Mouse (Mus musculus) MEL-GATA-1-ER (cell line): ENCODE results near the gene St3gal3.

Experiments
- DNase-seq: peaks from one replicate; pipeline ENCODE4 v3.0.0-alpha.2; 2012; ENCODE audit warnings: low read depth; ENCODE audit errors: extremely low read depth

St3gal3 gene

DNA sequence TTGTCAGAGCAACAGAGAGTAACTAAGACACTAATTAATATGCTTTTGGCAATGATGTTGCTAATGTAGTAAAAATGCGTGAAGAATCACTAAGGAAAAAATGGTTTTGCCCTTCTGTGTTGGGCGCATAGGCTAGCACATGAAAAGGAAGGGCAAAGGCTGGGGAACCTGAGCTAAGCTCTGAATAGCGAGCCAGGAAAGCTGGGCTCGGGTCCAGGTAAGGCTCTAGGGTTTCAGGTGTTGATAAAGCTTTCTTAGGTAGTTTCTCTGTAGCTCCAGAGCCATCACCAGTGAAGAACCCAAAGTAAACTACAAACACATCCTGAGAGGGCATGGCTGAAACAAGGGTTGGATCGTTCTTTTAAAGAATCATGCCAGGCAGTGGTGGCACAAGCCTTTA lies 6.8 kb upstream of the St3gal3 start:
- DNase-seq = no peak

DNA sequence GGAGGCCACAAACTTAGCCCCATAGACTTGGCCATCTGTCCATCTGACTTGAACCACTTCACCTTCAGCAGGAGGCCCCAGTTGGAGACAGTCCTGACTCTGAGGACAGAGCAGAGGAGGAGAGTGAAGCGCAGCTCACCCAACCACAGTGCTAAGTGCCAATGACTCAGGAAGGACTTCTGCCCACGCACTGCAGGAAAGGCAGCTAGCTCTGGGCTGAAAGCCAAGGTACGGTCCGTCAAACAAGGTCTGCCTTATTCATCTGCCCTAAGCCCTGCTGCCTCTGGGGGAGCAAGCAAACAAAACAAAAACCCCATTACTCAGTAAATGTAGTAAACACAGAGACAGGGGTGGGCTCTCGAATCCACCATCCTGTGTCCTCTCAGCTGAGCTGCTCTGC lies 4.2 kb upstream of the St3gal3 start:
- no peak for DNase-seq

DNA sequence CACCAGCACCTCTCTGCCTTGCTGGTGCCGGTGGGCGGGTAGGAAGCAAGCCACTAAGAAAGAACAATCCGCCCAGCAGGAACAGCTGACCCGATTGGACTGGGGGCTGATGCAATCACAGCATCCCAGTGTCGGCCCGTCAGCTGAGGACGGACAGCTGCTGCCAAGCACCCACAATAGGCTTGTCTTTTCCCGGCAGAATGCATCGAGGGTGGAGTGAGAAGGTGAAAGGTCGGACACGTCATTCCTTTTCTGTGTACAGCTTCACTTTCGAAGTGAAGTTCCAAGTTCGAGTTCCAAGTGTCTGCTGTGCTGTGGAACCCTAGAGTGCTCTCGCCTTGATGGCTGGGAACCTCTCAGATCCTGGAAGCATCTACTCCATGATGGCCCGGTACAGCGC lies 3.1 kb upstream of the St3gal3 start:
- no peak for DNase-seq

- DNase-seq = no peak
Measured at GRCm38 (mm10) chr4:118137311-118137710, 2.6 kb upstream of the St3gal3 start.

GRCm38 (mm10) chr4:118135414-118135813 lies 700 bp upstream of the St3gal3 start:
- DNase-seq = no peak

DNA sequence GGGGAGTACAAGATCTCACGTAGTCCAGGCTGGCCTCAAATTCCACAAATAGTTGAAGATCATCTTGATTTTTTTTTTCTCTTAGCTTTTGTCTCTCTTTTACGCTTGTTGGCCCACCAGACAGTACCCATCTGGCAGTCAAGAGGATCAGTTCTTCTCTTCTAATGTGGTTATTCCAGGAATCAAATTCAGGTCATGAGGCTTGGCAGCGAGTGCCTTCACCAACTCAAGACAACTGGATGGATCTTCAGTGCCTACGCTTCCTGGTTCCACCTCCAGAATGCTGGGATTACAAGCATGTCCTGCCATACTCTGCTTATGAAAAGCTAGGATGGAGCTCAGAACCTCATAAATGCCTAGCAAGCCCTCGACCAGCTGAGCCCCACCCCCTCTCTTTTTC lies 3.4 kb downstream of the St3gal3 start:
- no peak for DNase-seq

DNA sequence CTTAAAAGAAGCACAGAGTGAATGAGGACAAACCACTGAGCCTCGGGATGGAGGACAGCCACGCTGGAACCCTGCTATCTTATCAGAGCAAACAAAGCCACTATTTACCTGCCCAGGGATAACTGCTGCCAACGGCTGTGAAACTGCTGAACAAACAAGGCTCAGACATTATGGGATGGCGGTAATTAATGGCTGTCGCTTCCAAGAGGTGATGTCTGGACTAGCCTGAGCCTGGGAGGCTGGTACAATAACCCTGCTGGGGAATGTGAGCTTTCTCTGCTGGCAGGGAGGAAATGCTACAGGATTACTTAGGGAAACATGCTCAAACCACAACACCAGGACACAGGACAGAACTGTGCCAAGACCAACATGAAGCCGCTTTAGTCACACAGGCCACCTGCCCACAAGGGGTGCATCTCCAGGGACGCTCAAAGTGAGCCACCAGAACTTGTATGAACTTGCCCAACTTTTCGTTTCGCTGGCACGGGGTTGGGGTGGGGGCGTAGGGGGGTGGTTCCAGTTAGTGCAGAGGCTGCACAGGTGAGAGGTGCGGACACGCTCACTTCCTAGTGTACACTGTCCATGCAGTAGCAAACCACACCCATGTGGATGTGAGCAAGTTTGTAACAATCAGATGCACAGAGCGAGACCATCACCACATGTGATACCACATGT lies 11.5 kb downstream of the St3gal3 start:
- DNase-seq = no peak

- no peak for DNase-seq
Measured at GRCm38 (mm10) chr4:118122078-118122477, 12.6 kb downstream of the St3gal3 start.

- no peak for DNase-seq
Measured at GRCm38 (mm10) chr4:118117565-118117964, 17.1 kb downstream of the St3gal3 start.

DNA sequence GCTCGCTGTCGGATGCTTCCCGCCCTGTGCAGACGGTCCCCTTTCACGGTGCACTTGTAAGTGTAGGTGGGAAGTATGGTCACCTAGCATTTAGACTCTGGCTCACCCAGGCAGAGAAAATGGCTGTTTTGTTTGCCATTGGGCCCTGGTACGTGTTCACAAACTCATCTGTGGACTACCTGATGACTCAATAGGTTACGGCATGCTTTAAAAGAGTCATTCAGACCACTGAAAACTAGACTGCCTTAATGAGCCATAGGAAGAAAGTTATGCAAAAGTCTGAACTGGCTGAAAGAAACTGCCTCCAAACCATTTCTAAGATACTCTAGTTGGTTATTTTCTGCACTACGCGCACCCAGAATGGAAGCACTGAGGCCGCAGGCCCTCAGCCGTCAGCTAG lies 18.6 kb downstream of the St3gal3 start:
- DNase-seq = no peak

GRCm38 (mm10) chr4:118115132-118115531 lies 19.6 kb downstream of the St3gal3 start:
- peak; percentile 26 for DNase-seq

DNA sequence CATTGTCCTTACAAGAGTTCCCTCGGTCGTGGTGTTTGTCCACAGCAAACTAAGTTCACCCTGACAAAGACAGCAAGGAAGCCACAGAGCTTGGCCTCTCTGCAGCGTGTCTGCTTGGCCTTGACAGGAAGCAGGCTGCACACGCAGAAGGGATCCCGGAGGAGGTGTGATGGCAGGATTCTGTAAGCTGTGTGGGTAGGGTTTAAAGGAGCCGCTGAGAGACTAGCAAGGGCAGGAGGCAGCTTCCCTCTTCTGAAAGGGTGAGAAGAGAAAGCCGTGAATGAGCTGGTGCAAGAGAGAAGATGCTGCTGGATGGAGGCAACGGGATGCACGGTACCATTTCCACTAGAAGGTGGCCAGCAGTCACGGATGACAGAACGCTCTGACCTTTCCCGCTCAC lies 22.1 kb downstream of the St3gal3 start:
- no peak for DNase-seq

GRCm38 (mm10) chr4:118109649-118110048 lies 25.1 kb downstream of the St3gal3 start:
- peak; percentile 76 for DNase-seq

GRCm38 (mm10) chr4:118108779-118109178 lies 25.9 kb downstream of the St3gal3 start:
- DNase-seq = no peak

GRCm38 (mm10) chr4:118105256-118106053 lies 29.3 kb downstream of the St3gal3 start:
- peak; percentile 92 for DNase-seq

- DNase-seq = no peak
Measured at GRCm38 (mm10) chr4:118103280-118103830, 31.4 kb downstream of the St3gal3 start.

DNA sequence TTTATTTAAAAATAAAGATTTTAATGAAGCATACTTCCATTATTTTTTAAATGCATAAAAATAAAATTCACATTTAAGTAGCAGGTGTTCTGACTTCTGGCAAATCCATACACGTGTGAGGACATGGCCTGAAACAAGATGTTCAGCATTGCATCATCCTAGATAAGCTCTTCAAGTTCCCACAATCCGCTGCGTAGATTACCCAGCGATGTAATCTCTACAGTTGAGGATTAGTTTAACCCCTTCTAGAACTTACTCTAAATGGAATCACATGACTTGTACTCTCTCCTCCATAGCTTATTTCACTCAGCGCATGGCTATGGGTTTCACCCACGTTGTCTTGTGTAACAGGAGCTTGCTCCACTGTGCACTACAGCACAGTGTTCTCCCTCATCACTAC lies 33.2 kb downstream of the St3gal3 start:
- no peak for DNase-seq

GRCm38 (mm10) chr4:118099637-118100364 lies 34.9 kb downstream of the St3gal3 start:
- no peak for DNase-seq

DNA sequence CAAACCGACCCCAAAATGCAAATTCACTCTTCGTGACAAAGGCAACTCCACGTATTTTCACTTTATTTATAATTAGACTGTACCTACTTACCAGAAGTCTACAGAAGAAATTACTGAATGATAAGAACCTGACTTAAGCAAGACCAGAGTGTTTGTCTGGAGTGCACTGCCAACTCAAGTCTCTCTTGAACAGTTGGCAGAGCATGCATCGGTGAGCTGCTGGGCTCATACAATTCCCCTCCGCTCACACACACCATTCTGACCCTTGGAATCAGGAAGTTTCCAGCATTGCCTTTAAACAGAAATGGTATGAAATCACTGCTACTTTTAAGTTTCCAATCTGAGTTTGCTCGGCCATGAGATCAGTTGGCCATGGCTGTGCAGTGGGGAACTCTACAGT lies 36.1 kb downstream of the St3gal3 start:
- no peak for DNase-seq

DNA sequence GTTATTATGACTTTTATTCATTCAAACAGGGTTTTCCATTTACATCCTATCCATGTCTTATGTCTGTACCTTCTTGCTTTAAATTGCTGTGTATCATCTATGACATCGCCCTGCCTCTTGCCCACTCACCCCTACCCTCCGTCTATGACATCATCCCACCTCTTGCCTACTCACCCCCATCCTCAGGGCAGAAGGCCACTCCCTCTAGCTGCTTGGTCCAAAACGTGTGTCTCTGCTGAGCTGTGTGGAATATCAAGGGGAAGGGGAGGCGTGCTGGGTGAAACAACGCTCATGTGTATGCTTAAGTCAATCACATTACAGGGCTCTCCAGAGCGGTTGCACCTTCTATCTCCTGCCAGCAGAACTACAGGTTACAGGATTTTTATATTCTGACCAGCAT lies 38.6 kb downstream of the St3gal3 start:
- no peak for DNase-seq

DNA sequence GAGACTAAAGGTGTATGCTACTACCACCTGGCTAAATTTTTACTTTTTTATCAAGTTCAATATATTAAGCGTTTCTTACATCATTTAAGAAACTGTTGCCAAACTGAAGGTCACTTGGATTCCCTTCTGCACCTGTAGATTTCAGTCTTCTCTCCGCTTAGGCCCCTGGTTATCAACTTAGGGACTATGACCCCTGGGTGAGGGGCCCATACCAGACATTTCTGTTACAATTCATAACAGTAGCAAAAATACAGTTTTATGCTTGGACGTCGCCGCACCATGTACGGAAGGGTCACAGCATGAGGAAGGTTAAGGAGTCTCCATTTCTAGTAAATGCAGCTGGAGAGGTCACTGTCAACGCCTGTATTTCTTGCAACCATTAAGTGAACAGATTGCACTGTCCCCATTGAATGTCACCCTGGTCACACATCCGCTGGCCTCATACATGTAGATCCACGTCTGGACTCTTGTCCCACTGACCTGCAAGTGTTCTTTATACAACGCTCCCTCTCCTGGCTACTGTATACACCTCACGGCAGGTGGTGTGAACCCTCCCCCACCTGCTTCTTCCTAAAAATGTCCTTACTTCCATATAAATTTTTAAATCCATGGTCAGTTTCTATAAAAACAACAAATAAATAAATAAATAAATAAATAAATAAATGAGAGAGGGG lies 41.8 kb downstream of the St3gal3 start:
- no peak for DNase-seq
